Mouse (Mus musculus) testis, adult 2 months (tissue): ENCODE measurements around the gene Cabp1.

Experiments used
- CTCF ChIP-seq: fragments of 200-500 bp; IDR thresholded peaks from 2 replicates; pipeline ENCODE4 v1.5.1; 2012; ENCODE audit warnings: low read depth, mild to moderate bottlenecking, inconsistent platforms, low read length, moderate library complexity; ENCODE audit not compliant: control insufficient read depth, insufficient read depth, insufficient replicate concordance
- POLR2A ChIP-seq: fragments of 200-500 bp; IDR thresholded peaks from 2 replicates; pipeline ENCODE4 v1.6.1; 2012; ENCODE audit warnings: low read depth, mild to moderate bottlenecking, inconsistent platforms, low read length, moderate library complexity; ENCODE audit not compliant: control insufficient read depth

DNA sequence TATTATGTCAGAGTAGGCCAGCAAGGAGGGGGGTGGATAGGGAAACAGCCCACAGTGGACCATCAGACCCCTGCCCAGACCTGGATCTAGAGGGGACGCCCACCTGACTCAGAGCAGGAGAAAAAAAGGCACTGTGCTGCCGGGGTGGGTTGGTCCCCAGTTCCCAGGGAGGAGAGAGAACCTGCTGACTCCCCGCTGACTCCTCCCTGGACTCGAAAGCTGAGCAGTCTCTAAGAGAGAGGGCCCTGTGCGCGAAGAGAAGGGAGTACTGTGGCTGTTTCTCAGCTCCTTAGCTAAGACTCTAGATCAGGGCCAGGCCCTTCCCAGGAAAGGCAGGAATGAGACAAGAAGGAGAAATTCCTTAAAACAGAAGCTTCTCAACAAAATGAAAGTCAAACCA lies 49.7 kb downstream of the Cabp1 start:
- TF ChIP-seq CTCF, result no peak
- TF ChIP-seq POLR2A, result no peak
